Mouse (Mus musculus) layer of hippocampus, postnatal 10 days (tissue): ENCODE measurements around the gene Kif1c. TPM values are rescaled to one million over a fixed set of nuclear protein-coding genes. Genes with fewer than 3 reads are reported as not detected.

Source experiments
- DNase-seq, 2 experiments: peaks; one replicate each; pipeline ENCODE4 v3.0.0; 2021; ENCODE audit warnings: low spot score in 2 of 2
- total RNA-seq, 2 experiments: library from RNA; stranded (reverse); gene quantifications; 2 replicates each; pipeline ENCODE4 v1.2.3; 2021

The Kif1c gene
- total RNA-seq, 2 experiments from 2014 or later = 55.9 to 59.9 TPM

DNA sequence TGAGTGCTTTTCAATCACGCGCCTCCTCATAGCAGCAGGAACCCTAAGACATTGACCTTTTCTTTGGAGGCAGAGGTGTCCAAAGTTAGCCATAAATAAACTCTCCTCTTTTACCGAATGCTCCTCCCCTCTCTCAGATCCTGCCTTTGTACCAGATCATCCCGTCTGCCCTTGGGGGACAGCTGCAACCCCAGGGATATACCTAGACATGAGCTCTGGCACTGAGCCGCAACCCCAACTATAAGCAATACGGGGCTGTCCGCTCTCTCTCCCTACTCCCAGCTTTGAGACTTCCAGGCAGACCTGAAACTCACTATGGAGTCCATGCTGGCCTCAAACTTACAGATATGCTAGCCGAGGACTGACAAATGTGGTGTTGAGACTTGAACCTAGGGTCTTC lies 33.7 kb upstream of the Kif1c start:
- no peak for DNase-seq

DNA sequence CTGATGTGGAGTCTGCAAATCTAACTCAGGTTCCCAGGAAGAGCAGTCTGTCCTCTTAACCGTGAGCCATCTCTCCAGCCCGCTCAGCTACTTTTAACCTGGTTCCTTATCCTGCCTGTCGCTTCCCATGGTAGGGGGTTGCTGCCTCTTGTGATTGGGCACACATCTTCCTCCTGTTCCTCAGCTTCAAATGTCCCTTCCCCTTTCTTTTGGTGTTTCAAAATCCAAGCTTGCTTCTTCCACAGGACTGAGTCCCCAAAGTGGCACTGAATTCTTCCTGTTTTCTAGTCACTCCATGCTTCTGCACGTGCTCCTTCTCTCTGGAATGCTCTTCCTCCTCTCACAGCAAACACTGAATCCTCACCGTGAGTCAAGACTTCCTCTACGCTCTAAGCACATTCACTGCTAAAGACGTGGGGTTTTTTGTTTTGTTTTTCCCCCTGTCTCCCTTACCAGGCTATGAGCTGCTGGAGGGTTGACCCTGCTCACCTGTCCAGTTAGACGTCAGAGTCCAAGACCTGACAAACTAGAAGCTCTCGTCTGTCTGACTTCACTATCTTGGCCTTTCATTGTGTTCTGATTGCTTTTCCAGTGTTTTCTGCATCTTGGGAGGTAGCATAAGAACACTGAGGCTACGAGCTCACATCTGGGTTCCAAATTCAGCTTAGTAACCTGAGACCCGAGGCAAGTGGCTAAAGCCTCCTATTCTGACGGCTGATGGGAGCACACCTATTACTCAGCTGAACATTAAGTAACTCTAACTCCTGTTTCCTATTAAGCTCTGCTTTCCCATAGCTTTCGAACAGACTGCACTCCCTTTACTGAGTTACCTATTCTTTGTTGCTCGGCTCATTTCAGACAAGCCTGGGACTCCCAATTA lies 32.8 kb upstream of the Kif1c start:
- no peak for DNase-seq

DNA sequence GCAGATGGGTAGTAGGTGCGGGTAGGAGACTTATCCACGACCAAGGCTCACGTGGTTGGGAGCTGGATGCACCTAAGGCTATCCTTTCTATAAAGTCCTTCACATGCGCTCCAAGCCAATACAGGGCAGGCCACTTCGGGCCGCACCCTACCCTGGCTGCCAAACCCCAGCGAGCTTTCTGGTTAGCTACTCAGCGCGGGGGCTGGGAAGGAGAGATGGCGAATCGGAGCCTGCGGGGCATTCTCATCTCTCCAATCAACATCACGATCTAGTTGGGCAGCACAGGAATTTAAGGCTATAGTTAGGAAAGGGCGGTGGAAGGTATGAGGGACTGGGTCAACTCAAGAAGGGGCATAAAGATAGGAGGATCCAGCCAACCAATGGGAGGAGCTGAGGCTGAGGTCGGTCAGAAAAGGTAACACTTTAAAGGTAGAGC lies 32.0 kb upstream of the Kif1c start:
- DNase-seq = peak in 1 of 2 experiments; percentile 67

DNA sequence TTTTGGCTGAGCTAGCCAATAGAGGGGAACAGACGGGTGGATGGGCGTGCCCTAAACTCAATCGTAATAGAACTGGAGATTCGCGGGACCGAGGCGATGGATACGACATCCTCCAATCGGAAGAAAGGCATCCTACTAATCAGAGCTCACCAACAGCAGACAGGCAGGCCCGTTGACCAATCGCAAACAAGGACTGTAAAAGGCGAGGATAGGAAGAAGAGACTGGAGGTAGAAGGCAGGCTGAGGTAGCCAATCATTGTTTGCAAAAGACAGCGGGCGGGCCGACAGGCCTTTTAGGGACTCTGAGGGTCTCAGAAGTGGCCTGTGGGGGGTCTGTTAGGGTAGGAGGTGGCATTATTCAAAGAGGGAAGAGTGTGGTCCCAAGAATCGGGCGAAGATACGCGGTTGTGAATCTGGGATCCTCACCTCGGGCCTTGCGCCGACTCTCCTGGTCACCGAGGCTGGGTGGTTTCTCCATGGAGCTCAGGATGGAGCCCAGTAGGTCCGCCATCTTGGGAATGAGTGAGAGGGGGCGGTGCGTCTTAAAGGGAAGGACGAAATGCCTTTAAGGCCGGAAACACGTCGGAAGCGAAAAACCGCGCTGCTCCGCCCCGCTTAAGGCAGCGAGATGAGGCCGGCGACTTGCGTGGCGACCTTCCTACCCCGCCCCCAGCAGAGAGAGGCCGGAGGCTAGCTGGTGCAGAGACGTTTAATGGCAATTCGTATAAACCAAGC lies 31.4 kb upstream of the Kif1c start, which contains the start of gene Spag7:
Gene Spag7, minus strand, starts transcription at position 646 of the 735 bp plus-strand sequence.
- peak; percentile 94 to 95 for DNase-seq

DNA sequence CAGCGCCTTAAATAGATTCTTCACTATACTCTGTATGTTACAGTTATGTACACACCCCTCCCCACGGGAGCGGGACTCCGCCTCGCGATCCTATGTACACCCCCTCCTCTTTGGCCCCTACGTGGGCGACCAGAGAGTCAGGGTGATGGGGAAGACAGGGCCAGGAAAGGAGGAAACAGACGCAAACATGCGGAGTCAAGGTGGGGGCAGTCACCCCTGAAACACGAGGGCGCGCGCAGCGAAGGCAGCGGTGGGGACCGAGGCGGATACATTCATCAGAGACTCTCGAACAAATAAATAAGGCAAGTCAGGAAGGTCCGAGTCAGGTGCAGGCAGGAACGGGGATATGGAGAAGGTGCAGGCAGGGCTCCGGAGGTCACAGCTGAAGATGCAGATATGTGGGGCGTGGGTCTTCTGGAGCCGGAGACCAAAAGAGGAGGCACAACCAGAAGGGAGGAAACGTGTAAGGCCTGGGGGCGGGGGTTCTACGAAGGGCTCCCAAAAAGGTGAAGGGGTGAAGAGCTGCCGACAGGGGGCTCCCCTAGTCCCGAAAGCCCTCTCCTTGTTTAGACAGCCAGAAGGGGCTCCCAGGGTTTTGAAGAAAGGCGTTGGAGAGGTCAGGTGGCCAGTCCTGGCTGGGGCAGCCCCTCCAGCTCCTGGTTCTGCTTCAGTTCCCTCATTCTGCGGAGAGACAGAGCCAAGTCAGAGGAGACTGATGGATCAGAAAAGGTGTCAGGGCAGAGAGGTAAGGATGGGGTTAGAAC lies 30.6 kb upstream of the Kif1c start:
- peak; percentile 73 to 84 for DNase-seq

DNA sequence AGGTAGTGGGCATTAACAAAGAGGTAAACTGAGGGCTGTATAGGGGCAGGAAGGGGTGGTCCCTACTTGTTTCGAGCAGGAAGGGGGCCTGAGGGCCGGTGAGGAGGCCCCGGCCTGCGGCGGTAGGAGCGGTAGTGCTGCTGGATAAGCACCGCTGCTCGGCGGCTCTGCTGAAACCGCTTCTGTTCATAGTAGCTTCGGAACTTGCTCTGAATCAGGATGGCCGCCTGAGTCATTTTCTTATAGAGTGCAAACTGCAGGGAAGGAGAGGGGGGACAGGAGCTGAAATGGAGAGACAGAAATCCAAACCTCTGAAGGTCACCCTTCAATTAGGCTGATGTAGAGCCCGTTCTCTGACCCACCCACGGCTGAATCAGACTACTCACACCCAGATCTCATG lies 29.9 kb upstream of the Kif1c start:
- DNase-seq = no peak

DNA sequence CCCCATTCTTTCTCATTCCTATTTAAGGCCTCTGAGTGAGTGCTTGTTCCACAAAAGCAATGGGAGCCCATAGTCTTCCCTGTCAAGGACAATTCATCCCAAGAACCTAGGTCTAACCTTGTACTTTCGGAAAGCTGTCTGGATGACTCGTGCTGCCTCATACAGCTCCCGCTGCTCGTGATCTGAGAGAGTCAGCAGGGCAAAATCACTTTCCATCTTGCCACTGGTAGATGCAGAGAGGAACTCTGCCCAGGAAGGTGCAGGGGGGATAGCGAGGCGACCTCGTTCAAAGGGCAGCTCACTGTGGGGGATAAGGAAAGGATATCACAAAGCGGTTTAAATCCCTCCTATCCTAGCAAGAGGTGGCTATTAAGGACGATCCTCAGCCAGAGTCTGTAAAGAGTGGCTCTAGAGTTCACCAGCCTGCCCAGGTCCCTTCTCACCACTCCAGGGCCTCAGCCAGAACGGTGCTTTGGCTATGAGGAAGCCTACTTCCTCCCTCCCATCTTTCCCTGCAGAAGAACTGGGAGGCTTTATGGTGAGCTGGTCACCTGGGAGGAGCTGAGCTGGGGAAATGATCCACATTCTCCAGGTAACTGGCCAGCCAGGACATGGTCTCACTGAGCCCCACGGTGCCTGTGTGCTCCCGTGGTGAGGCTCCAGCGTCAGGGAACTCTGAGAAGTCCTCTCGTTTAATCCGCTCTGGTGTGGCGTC lies 28.9 kb upstream of the Kif1c start:
- no peak for DNase-seq

DNA sequence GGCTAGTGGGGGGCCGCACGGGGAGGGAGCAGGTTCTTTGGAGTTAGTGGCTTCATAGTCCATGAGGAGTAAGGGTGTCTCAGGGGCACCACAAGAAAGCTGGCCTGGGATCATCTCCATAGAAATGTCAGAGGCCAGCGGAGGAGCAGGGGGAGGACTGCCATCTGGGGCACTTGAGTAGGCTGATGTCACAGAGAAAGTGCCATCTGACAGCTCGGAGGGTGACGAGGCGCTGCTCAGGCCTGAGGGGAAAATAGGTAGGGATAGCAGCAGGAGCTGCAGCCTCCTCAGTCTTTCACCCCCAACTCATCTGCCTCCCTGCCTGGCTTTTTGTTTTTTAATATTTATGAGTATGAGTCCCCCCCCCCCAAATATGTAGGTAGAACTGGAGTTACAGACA lies 26.3 kb upstream of the Kif1c start:
- DNase-seq = no peak

DNA sequence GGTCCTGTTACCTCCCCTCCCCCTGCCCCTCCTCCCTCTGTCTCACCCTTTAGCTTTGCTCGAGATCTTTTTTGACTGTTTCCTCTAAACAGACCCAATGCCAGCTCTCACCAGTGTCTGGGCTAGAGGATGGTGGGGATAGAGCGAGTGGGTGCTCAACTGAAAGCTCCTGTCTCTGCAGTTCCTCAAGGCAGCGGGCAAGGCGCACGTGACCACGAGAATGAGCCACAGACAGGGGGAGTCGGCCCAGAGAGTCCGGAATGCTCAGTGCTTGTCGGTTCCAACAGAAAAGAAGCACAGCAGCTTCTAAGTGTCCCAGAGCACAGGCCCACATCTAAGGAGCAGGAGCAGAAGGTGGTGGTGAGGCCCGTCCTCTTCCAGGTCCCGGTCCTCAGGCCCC lies 25.8 kb upstream of the Kif1c start:
- no peak for DNase-seq

DNA sequence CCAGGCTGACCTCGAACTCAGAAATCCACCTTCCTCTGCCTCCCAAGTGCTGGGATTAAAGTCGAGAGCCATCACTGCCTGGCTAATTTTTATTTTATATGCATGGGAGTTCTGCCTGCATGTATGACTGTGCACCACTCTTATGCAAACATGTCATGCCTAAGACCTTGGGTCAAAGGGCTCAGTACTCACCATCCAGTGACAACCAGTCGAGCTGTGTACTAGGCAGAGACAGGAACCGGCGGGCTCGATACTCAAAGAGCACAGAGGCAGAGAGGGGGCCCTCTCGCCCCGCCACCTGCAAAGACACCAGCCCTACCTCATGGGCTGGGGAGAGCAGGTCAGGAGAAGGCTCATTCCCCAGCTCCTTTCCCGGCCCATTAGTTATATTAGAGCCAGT lies 22.3 kb upstream of the Kif1c start:
- no peak for DNase-seq

DNA sequence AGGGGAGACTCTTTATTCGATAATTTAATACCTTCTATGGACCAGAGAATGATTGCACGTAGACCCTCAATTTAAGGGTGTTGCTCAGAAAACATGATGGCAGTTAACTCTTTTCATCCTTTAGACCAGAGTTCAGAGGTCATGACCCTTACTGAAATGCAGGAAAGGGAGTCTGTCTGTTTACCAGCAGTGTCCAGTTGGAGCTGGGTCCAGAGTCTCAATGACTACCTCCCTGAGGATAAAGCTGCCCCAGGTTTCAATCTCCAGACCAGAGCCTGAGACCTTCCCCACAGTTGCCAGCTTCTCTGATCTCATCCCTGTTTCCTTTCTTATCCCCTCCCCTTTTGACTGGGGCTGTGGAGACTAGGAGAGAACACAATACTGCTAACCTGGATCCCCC lies 21.8 kb upstream of the Kif1c start:
- no peak for DNase-seq

DNA sequence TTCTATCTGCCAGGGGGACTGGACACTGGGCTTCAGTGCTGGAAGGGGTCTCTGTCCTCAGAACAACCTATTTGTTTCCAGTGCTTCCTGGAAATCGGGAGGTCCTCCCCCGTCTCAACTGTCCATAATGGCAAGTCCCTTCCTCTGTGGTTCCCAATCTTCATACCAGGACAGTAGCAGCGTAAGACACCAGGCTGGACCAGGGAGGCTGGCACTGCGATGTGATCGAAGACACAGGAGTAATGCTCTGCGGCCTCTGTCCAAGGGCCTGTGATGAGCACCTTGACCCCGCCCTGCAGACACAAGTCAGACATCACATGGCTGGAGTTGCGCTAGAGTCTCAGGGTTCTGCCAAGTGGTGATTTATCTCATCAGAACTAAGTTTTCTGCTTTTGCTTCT lies 21.0 kb upstream of the Kif1c start:
- no peak for DNase-seq

DNA sequence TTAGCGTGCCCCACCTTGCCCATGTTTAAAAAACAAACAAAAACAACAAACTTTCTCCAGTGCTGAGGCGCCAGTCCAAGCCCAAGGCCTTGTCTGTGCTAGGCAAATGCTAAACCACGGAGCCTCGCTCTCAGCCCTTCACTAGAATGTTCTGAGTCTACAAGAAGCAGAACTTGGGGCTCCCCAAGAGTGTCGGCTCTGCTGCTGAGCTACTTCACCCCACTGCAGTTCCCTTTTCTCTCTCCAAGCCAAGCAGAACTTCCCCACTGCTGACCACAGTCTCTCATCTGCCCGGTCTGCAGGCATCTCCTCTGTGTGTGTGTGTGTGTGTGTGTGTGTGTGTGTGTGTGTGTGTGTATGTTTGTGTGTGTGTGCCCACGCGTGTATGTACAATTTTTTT lies 20.5 kb upstream of the Kif1c start:
- no peak for DNase-seq

DNA sequence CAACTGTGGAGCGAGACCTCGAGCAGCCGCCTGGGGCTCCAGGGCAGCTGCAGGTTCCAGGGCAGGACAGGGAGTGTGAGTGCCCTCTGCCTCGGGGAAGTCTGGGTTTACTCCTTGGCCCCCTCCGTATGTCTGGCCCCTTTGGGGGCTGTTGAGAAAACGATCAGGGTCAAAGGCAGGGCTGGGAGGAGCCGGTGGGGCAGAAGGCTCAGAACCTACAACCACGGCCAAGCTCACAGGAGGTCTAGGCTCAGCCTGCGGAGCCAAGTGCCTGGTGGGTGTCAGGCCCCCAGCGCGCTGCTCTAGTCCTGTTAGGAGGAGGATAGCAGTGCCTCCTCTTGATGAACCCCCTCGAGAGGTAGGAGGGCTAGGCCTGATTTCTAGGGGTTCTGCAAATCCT lies 19.2 kb upstream of the Kif1c start:
- DNase-seq = no peak

DNA sequence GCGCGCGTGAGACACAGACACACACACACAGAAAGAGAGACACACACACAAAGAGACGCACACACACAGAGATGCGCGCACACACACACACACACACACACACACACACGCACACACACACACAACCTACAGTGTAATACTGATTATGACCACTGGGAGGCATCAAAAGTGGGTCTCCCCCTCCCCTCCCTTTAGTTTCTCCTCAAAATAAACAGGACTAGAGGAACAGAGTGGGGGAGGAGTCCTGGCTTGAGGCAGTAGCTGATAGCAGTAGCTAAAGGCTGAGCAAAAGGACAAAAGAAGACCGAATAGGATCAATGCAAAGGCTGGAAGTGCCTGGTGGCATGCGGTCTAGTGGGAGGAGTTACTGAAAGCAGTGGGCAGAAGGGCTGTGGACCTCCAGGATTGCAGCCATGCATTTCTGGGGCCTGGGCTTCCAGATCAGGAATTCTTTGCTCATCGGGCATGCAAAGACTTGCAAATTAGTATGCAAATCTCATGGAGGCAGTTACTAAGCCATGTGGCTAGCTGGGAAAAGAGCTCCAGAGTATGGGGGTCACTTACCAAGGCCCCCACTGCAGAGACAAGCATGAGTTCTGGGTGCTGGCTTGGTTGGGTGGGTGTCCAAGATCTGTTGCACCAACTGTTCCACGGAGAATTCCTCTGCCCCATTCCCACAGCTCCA lies 18.3 kb upstream of the Kif1c start:
- peak; percentile 64 to 69 for DNase-seq

DNA sequence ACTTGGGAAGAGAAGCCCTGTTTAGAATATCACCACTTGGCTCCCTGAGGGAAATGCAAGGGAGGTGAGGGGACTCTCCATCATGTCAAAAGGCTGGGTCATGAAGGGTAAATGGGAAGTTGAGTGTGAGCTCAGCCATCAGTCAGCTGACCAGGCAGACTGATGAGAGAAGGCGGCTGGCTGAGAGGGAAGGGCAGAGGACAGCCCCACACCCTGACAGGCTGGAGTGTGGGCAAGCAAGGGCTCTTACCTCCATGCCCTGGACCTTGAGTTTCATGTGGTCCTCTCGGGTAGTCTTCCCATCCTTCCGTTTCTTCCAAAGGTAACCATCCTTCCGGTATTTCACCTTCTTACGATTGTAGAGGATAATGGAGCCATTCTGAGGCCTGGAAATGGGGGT lies 16.7 kb upstream of the Kif1c start:
- DNase-seq = no peak

DNA sequence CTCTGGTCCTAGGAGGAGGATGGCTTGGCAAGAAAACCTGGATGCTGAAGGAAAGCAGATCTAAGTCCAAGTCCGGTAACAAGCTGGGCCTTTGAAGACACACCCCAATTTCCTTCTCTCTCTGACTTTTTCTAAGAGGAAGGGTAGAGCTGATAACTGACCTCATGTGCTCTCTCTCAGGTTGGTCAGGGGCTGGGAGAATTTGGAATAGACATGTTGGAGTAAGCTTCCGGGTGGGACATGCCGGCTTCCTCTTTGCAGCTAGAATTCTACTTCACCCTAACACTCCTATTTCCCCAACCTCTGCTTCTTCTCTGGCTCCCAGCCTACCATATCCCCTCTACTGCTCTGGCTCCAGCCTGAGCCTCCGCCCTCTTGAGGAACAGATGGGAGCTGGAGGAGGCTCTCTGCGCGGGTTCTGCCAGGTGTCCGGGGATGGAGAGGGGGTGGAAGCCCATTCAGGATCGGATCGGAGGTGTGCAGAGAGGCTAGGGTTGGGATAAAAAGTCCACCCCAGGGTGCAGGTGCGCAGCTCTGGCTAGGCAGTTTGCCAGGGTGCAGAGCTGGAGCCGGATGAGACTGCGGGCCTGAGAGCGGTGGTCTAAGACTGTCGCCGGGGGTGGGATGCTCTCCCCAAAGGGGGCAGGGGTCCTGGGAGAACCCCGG lies 13.3 kb upstream of the Kif1c start:
- peak; percentile 58 to 59 for DNase-seq

DNA sequence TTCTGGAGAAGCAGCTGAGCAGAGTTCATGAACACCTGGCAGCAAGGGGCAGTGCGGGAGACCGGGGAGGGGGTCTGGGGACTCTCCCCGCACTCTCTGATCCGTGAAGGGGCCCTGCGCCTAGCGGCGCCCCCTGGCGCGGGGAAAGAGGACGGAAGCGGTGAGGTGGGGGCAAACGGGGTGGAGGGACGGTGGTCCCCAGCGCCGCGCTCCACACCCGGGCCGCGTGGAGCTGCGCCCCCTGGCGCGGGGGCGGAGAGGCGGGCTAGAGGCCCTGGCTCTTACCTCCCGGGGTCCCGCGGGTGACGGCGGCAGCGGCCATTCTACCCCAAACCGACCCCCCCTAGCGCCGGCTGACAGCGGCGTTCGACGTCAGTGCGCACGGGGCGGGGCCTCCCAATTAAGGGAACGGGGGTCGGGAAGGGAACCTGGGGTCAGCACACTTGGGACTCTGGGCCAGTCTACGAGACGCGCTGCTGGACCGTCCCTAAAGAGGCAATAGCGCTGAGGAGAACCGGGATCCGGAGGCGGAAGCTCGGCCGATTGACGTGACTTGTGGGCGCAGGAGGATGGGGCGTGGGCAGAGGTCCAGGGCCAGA lies 12.6 kb upstream of the Kif1c start, which contains the start of gene Camta2:
Gene Camta2, minus strand, starts transcription at position 505 of the 599 bp plus-strand sequence.
- DNase-seq = peak; percentile 90 to 92

DNA sequence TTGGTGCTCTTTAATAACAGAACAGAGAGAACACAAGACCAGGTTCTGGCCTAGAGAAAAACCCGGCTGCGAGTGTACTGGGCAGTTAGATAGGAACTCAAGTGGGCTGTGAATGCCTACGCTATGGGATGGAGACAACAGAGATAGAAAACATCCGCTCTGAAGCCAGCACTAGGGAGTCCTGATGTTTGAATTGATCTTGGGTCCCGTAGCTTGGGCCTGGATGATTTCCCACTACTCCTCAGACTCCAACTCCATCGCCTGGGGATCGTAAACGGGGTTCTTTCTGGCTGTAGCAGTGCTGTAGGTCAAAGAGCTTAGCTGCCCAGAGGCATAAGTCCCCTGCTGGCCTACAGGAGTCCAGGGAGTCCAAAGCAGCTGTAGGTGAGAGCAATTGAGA lies 12.0 kb upstream of the Kif1c start:
- DNase-seq = no peak
